Mouse (Mus musculus): ENCODE results near the gene Ppp2r2d. TPM values are rescaled to one million over a fixed set of nuclear protein-coding genes. Genes with fewer than 3 reads are reported as not detected.

The Ppp2r2d gene
- polyA plus RNA-seq, 1 experiment, result 24.2 TPM

DNA sequence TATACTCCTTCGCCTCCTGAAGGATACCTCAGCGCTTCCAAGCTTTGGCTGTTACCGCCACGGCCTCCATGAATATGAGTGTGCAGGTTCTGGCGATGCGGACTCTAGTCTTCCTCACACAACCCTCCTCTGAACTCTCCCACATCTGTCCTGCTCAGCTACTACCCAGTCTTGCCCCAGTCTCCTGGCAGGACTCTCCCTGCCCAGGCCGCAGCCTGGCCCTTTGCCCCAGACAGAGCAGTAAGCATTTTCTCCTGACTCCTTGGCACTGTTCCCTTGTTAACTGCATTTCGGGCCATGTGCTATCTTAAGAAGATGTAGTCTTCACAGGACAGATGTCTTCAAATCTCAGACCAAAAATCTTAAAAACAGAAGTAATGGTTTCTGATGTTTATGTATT is 75.7 kb downstream of the Ppp2r2d start:
- peak; percentile 84 for DNase-seq
- TF ChIP-seq CTCF (conservative IDR thresholded peaks at IDR 0.05; ENCODE audit: insufficient read depth, insufficient read length, low read depth, low read length), result no peak
- no peak for TF ChIP-seq POLR2A (IDR thresholded peaks at IDR 0.05; ENCODE audit: low read depth, low read length)
- H3K27me3 ChIP-seq (replicated peaks; ENCODE audit: control insufficient read depth, insufficient read depth, low read length), result no peaks in the 10 kb centered on the region
- no peak overlapping the region for H3K27ac ChIP-seq (ENCODE audit: insufficient read depth, low read depth, low read length)
- H3K4me1 ChIP-seq (ENCODE audit: control insufficient read depth, insufficient read depth, low read length), result peaks cover 5% of the 10 kb centered on the region; the same call in 1 of the 2 replicates
- no peak overlapping the region for H3K4me3 ChIP-seq (ENCODE audit: insufficient read depth, low read depth, low read length)
- 71% methylated on average over 8 of the region's 8 CpGs for WGBS
- no peaks in the 10 kb centered on the region for H3K36me3 ChIP-seq (ENCODE audit: control insufficient read depth, insufficient read depth, low read length)

DNA sequence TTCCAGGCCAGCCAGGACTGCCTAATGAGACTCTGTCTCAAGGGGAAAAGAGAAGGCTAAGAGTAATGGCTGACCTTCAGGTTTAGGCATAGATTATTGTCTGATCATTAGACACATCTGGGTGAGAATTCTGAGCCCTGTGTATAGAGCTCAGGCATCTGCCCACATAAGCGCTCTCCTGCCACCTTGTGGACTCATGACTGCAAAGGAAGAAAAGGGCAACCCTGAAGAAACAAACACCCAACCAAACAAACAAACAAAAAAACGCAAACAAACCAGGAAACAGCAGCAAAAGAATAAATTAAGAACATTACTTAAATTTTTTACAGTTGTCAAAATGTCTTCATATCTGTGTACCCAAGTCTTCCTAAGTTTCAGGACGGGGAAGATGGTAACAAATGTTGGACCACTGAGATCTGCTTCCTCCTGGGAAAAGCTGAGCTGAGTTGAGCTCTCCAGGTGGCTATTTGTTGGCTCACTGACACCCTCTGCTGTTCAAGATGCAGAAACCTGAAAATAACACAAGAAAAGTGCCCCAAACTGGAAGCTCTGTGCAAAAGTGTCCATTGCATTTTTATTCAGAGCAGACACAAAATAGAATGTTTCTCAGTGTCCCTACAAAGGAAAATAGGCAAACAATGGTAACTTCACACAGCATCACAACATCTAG is 78.0 kb downstream of the Ppp2r2d start:
- H3K4me3 ChIP-seq (ENCODE audit: insufficient read depth, low read depth, low read length), result no peak overlapping the region

DNA sequence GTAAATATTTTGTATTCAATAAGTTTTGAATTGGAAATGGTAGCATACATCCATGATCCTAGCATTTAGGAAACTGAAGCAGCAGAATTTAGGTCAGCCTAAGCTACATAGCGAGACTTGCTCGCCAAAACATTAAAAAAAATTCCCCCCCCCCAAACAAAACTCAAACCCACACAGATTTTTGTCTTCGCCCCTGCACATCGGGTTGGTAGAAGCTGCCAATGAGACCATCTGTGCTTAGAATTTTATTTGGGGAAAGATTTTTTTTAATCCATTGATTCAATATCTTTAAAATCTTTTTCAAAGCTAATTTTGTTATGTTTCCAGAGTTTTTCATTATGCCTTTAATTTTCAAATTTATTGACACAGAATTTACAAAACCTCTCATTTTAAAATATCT is 82.6 kb downstream of the Ppp2r2d start:
- H3K27me3 ChIP-seq (replicated peaks; ENCODE audit: control insufficient read depth, insufficient read depth, low read length), result no peaks in the 10 kb centered on the region
- no peak for TF ChIP-seq POLR2A (IDR thresholded peaks at IDR 0.05; ENCODE audit: low read depth, low read length)
- no peaks in the 10 kb centered on the region for H3K36me3 ChIP-seq (ENCODE audit: control insufficient read depth, insufficient read depth, low read length)
- H3K4me1 ChIP-seq (ENCODE audit: control insufficient read depth, insufficient read depth, low read length), result no peaks in the 10 kb centered on the region
- 88% methylated on average over 4 of the region's 4 CpGs for WGBS
- DNase-seq, result no peak
- no peak overlapping the region for H3K4me3 ChIP-seq (ENCODE audit: insufficient read depth, low read depth, low read length)
- H3K27ac ChIP-seq (ENCODE audit: insufficient read depth, low read depth, low read length), result no peak overlapping the region

More for the DNA sequence above, 78.0 kb downstream of the Ppp2r2d start:
- 10% methylated on average over 3 of the region's 3 CpGs for WGBS
- Histone ChIP-seq H3K4me1 (ENCODE audit: control insufficient read depth, insufficient read depth, low read length) (peaks cover 4% of the 10 kb centered on the region; the same call in 1 of the 2 replicates), H3K27me3 (replicated peaks; ENCODE audit: control insufficient read depth, insufficient read depth, low read length) (no peaks in the 10 kb centered on the region), H3K36me3 (ENCODE audit: control insufficient read depth, insufficient read depth, low read length) (no peaks in the 10 kb centered on the region), H3K27ac (ENCODE audit: insufficient read depth, low read depth, low read length) (no peak overlapping the region)
- TF ChIP-seq POLR2A (IDR thresholded peaks at IDR 0.05; ENCODE audit: low read depth, low read length) (no peak), CTCF (conservative IDR thresholded peaks at IDR 0.05; ENCODE audit: insufficient read depth, insufficient read length, low read depth, low read length) (peak; percentile 75)
- peak; percentile 61 for DNase-seq

Other genes with a start within 250 kb of the Ppp2r2d start
- 43.5 and 64.0 TPM in 2 replicates for gene Mapk1ip1, start 194 bp downstream of the Ppp2r2d start, polyA plus RNA-seq (2012; rRNA removed)
- 69.2 and 70.5 TPM in 2 replicates for gene Bnip3, start 63.4 kb downstream of the Ppp2r2d start, polyA plus RNA-seq (2012; rRNA removed)
- gene Jakmip3, start 94.7 kb downstream of the Ppp2r2d start, polyA plus RNA-seq (2012; rRNA removed), result 0.03 and 0.06 TPM in 2 replicates
- gene Dpysl4, start 239.9 kb downstream of the Ppp2r2d start, polyA plus RNA-seq (2012; rRNA removed), result 0.23 and 0.25 TPM in 2 replicates